Mouse (Mus musculus) NIH3T3 (cell line): ENCODE data around the gene Nrde2.
A peak's percentile ranks its signal among the peaks of the same experiment; 100 is the strongest.
"Not testable (repeated sequence)": the region's sequence is repeated elsewhere in the genome, so short reads cannot be mapped to it uniquely, and the experiment has no call there.

Experiments used
- DNase-seq: peaks from one replicate; pipeline ENCODE4 v3.0.0-alpha.2; 2012; ENCODE audit warnings: low read depth

The Nrde2 gene

GRCm38 (mm10) chr12:100159261-100159975, at the start of gene Nrde2:
Nrde2 (minus strand) TSS chr12:100159653.
- peak; percentile 94 for DNase-seq

GRCm38 (mm10) chr12:100206926-100207325, 47.5 kb upstream of the Nrde2 start:
- no peak for DNase-seq

- DNase-seq, result no peak
Observed at GRCm38 (mm10) chr12:100206521-100206920, 47.1 kb upstream of the Nrde2 start.

- no peak for DNase-seq
Observed at GRCm38 (mm10) chr12:100205156-100205555, 45.7 kb upstream of the Nrde2 start.

GRCm38 (mm10) chr12:100203759-100204158, 44.3 kb upstream of the Nrde2 start:
- DNase-seq, result no peak

- DNase-seq, result peak; percentile 97
Observed at GRCm38 (mm10) chr12:100201838-100202237, 42.4 kb upstream of the Nrde2 start.

GRCm38 (mm10) chr12:100201363-100201711, 41.9 kb upstream of the Nrde2 start:
- DNase-seq, result no peak

- DNase-seq, result no peak
Observed at GRCm38 (mm10) chr12:100200645-100201362, 41.4 kb upstream of the Nrde2 start.

- DNase-seq, result peak; percentile 72
Observed at GRCm38 (mm10) chr12:100199891-100200644, 40.6 kb upstream of the Nrde2 start.

GRCm38 (mm10) chr12:100198967-100199660, 39.7 kb upstream of the Nrde2 start, which contains the start of gene Calm1:
Calm1 (plus strand) TSS chr12:100199435.
- peak; percentile 95 for DNase-seq

GRCm38 (mm10) chr12:100196786-100197185, 37.3 kb upstream of the Nrde2 start:
- no peak for DNase-seq

GRCm38 (mm10) chr12:100194181-100194580, 34.7 kb upstream of the Nrde2 start:
- no peak for DNase-seq

- no peak for DNase-seq
Observed at GRCm38 (mm10) chr12:100190802-100191201, 31.3 kb upstream of the Nrde2 start.

- peak; percentile 58 for DNase-seq
Observed at GRCm38 (mm10) chr12:100187756-100188430, 28.4 kb upstream of the Nrde2 start.

GRCm38 (mm10) chr12:100187013-100187755, 27.7 kb upstream of the Nrde2 start:
- peak; percentile 99 for DNase-seq

GRCm38 (mm10) chr12:100186376-100186775, 26.9 kb upstream of the Nrde2 start:
- DNase-seq, result peak; percentile 62

GRCm38 (mm10) chr12:100185897-100186296, 26.4 kb upstream of the Nrde2 start:
- DNase-seq, result peak; percentile 67

GRCm38 (mm10) chr12:100184976-100185375, 25.5 kb upstream of the Nrde2 start:
- DNase-seq, result not testable (repeated sequence)

GRCm38 (mm10) chr12:100183970-100184369, 24.5 kb upstream of the Nrde2 start:
- DNase-seq, result no peak

- DNase-seq, result peak; percentile 14
Observed at GRCm38 (mm10) chr12:100182676-100183075, 23.2 kb upstream of the Nrde2 start.

GRCm38 (mm10) chr12:100180802-100181201, 21.3 kb upstream of the Nrde2 start:
- DNase-seq, result no peak
